Mouse (Mus musculus) embryonic facial prominence, embryonic 13.5 days (tissue): ENCODE measurements around the gene Epha3. TPM values are rescaled to one million over a fixed set of nuclear protein-coding genes. Genes with fewer than 3 reads are reported as not detected.

Source experiments
- ATAC-seq: fragments of 200-750 bp; cut with Nextera tagmentation; 2 replicates; pipeline ENCODE4 v1.8.0; 2017; ENCODE audit warnings: low read depth; ENCODE audit not compliant: insufficient number of reproducible peaks, insufficient read depth, low FRiP score, low TSS enrichment
- H3K27ac ChIP-seq: fragments of 300-500 bp; sonication (generic); 2 replicates; pipeline ENCODE4 v1.5.1; 2015; ENCODE audit warnings: moderate library complexity, mild to moderate bottlenecking, inconsistent platforms
- H3K27me3 ChIP-seq: fragments of 300-500 bp; sonication (generic); 2 replicates; pipeline ENCODE4 v1.6.1; 2015; ENCODE audit warnings: mild to moderate bottlenecking, inconsistent platforms
- H3K36me3 ChIP-seq: fragments of 300-500 bp; sonication (generic); 2 replicates; pipeline ENCODE4 v1.6.1; 2015; ENCODE audit warnings: mild to moderate bottlenecking, inconsistent platforms
- H3K4me1 ChIP-seq: fragments of 300-500 bp; sonication (generic); 2 replicates; pipeline ENCODE4 v1.6.1; 2015; ENCODE audit warnings: inconsistent platforms
- H3K4me2 ChIP-seq: fragments of 300-500 bp; sonication (generic); 2 replicates; pipeline ENCODE4 v1.6.1; 2015; ENCODE audit warnings: moderate library complexity, mild to moderate bottlenecking, inconsistent platforms
- H3K4me3 ChIP-seq: fragments of 300-500 bp; sonication (generic); 2 replicates; pipeline ENCODE4 v1.5.1; 2015; ENCODE audit warnings: mild to moderate bottlenecking, inconsistent platforms
- H3K9ac ChIP-seq: fragments of 300-500 bp; sonication (generic); 2 replicates; pipeline ENCODE4 v1.6.1; 2015; ENCODE audit warnings: mild to moderate bottlenecking, inconsistent platforms
- H3K9me3 ChIP-seq: fragments of 300-500 bp; sonication (generic); 2 replicates; pipeline ENCODE4 v1.6.1; 2016; ENCODE audit warnings: inconsistent platforms
- WGBS: fragments of 180-500 bp; shearing (Covaris S2); methylation state at CpG from one replicate; pipeline ENCODE4 v1.1.7; 2015; ENCODE audit warnings: mixed read lengths; 5-methylcytosine and 5-hydroxymethylcytosine counted together
- polyA plus RNA-seq: library from polyadenylated mRNA; unstranded; fragments of >200 nt; fragmentation: Nextera tagmentation; extraction: Ambion mirVana; gene quantifications from 2 replicates; pipeline ENCODE4 v1.2.1, GENCODE M21; 2015

Gene Epha3
- polyA plus RNA-seq, 1 experiment from 2014 or later: 72.2 TPM

GRCm38 (mm10) chr16:63646577-63646976 lies 217.4 kb downstream of the Epha3 start:
- Histone ChIP-seq H3K9me3 (no peaks in the 10 kb centered on the region), H3K27me3 (no peaks in the 10 kb centered on the region), H3K9ac (no peak overlapping the region), H3K4me1 (no peaks in the 10 kb centered on the region), H3K4me2 (no peak overlapping the region), H3K27ac (no peak overlapping the region), H3K4me3 (no peak overlapping the region), H3K36me3 (no peaks in the 10 kb centered on the region)
- ATAC-seq: no peak

GRCm38 (mm10) chr16:63642641-63643040 lies 221.3 kb downstream of the Epha3 start:
- 39% methylated on average over 2 of the region's 2 CpGs for WGBS
- Histone ChIP-seq H3K27ac (no peak overlapping the region), H3K9ac (no peak overlapping the region), H3K4me3 (no peak overlapping the region), H3K36me3 (no peaks in the 10 kb centered on the region), H3K9me3 (no peaks in the 10 kb centered on the region), H3K27me3 (no peaks in the 10 kb centered on the region), H3K4me2 (no peak overlapping the region), H3K4me1 (no peaks in the 10 kb centered on the region)
- no peak for ATAC-seq

GRCm38 (mm10) chr16:63641603-63642002 lies 222.4 kb downstream of the Epha3 start:
- no peak overlapping the region for H3K27ac ChIP-seq
- 47% methylated on average over 3 of the region's 3 CpGs for WGBS

DNA sequence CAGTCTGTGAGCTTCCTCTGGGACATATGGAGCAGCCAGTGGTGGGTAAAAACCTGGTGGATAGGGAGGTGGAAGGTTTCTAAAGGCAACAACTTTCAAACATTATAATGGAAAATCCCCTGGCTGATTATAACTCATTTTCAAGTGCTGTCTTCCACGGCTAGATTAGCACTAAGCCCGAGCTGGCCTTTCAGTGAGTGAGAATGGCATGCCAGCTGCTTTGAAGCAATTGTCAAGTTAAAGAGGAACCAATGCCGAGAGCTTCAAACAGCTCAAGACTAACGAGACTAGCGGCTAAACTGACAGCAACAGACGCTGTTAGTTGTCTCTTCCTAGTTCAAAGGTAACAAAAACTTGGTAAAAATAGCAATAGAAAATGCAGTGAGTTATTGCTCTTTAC lies 225.3 kb downstream of the Epha3 start:
- H3K27me3 ChIP-seq: no peaks in the 10 kb centered on the region
- H3K4me3 ChIP-seq: no peak overlapping the region
- H3K27ac ChIP-seq: no peak overlapping the region
- H3K9me3 ChIP-seq: no peaks in the 10 kb centered on the region
- H3K36me3 ChIP-seq: no peaks in the 10 kb centered on the region
- no peak overlapping the region for H3K9ac ChIP-seq
- ATAC-seq: no peak
- 53% methylated on average over 6 of the region's 6 CpGs for WGBS
- no peak overlapping the region for H3K4me2 ChIP-seq
- no peaks in the 10 kb centered on the region for H3K4me1 ChIP-seq

More at GRCm38 (mm10) chr16:63641603-63642002, 222.4 kb downstream of the Epha3 start:
- Histone ChIP-seq H3K4me1 (no peaks in the 10 kb centered on the region), H3K4me2 (no peak overlapping the region), H3K4me3 (no peak overlapping the region), H3K36me3 (no peaks in the 10 kb centered on the region), H3K27me3 (no peaks in the 10 kb centered on the region), H3K9ac (no peak overlapping the region), H3K9me3 (no peaks in the 10 kb centered on the region)
- ATAC-seq: no peak

DNA sequence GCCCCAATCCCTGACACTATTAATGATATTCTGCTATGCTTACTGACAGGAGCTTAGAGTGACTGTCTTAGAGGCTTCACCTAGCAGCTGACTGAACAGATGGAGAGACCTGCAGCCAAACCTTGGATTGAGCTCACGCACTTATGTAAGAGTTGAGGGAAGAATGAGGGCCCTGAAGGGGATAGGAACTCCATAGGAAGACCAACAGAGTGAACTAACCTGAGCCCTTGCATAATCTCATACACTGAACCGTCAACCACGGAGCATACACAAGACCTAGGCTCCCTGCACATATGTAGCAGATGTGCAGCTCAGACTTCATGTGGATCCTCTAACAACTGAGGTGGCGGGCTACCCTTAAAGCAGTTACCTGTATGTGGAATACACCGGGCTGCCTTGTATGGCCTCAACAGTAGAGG lies 230.2 kb downstream of the Epha3 start:
- H3K4me1 ChIP-seq: no peaks in the 10 kb centered on the region
- H3K27ac ChIP-seq: no peak overlapping the region
- H3K27me3 ChIP-seq: no peaks in the 10 kb centered on the region
- 90% methylated on average over 5 of the region's 5 CpGs for WGBS
- no peak overlapping the region for H3K9ac ChIP-seq
- H3K9me3 ChIP-seq: no peaks in the 10 kb centered on the region
- no peaks in the 10 kb centered on the region for H3K36me3 ChIP-seq
- H3K4me2 ChIP-seq: no peak overlapping the region
- H3K4me3 ChIP-seq: no peak overlapping the region
- no peak for ATAC-seq

- Histone ChIP-seq H3K27ac (no peak overlapping the region), H3K4me2 (no peak overlapping the region), H3K27me3 (no peaks in the 10 kb centered on the region), H3K4me1 (no peaks in the 10 kb centered on the region), H3K4me3 (no peak overlapping the region), H3K9me3 (no peaks in the 10 kb centered on the region), H3K36me3 (no peaks in the 10 kb centered on the region), H3K9ac (no peak overlapping the region)
- no peak for ATAC-seq
Observed at GRCm38 (mm10) chr16:63625229-63625628, 238.7 kb downstream of the Epha3 start.

DNA sequence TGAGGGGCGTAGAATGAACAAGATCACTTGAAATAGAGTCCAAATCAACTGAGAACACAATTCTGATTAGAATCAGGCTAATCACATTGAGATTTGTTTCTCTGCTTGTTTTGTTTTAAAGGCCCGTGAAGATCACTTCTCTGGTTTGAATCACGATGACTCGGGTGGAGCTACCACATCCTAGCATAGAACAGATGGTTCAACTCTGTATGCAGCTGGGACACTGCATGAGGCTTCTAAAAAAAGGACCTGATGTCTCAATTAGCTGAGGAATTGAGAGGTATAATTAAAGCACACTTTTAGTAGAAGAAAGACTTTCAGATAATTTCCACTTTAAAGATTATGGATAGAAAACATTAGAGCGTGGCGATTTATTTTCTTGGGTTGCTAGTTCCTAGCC lies 242.1 kb downstream of the Epha3 start:
- Histone ChIP-seq H3K27me3 (0 out of 2 replicates have a peak, but pooled peaks cover under 1% of the 10 kb centered on the region), H3K27ac (no peak overlapping the region), H3K9me3 (no peaks in the 10 kb centered on the region), H3K9ac (no peak overlapping the region), H3K4me3 (no peak overlapping the region), H3K36me3 (no peaks in the 10 kb centered on the region), H3K4me2 (no peak overlapping the region), H3K4me1 (no peaks in the 10 kb centered on the region)
- WGBS: 49% methylated on average over 6 of the region's 6 CpGs
- no peak for ATAC-seq

- Histone ChIP-seq H3K27ac (no peak overlapping the region), H3K4me3 (no peak overlapping the region), H3K4me1 (0 out of 2 replicates have a peak, but pooled peaks cover 4% of the 10 kb centered on the region), H3K4me2 (no peak overlapping the region), H3K27me3 (peaks cover 4% of the 10 kb centered on the region; the same call in 1 of the 2 replicates), H3K36me3 (no peaks in the 10 kb centered on the region), H3K9me3 (no peaks in the 10 kb centered on the region), H3K9ac (no peak overlapping the region)
- no peak for ATAC-seq
- 34% methylated on average over 3 of the region's 3 CpGs for WGBS
Observed at GRCm38 (mm10) chr16:63615396-63615795, 248.6 kb downstream of the Epha3 start.

GRCm38 (mm10) chr16:63613006-63613405 lies 251.0 kb downstream of the Epha3 start:
- Histone ChIP-seq H3K27ac (no peak overlapping the region), H3K9me3 (no peaks in the 10 kb centered on the region), H3K4me2 (no peak overlapping the region), H3K27me3 (peaks cover 4% of the 10 kb centered on the region; the same call in 1 of the 2 replicates), H3K4me3 (no peak overlapping the region), H3K9ac (no peak overlapping the region), H3K36me3 (no peaks in the 10 kb centered on the region), H3K4me1 (0 out of 2 replicates have a peak, but pooled peaks cover 4% of the 10 kb centered on the region)
- 35% methylated on average over 4 of the region's 4 CpGs for WGBS
- ATAC-seq: no peak

DNA sequence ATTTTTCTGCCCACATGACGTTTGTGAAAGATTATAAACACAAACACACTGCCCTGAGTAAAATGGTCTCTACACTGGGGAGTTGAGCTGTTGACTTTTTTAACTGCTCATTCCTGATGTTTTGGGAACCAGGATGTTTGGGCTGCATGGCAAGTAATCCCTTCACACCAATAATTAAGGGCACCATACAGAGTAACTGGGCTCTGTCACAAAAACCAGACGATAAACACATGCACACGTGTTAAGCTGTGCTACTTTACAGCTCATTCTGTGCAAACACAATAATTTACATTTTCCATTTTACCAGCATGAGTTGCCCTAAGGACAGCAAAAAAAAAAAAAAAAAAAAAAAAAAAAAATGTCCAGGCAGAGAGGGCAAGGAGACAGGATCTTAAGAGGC lies 263.7 kb downstream of the Epha3 start:
- no peaks in the 10 kb centered on the region for H3K9me3 ChIP-seq
- no peak overlapping the region for H3K27ac ChIP-seq
- H3K4me3 ChIP-seq: no peak overlapping the region
- no peak overlapping the region for H3K4me2 ChIP-seq
- no peaks in the 10 kb centered on the region for H3K36me3 ChIP-seq
- no peaks in the 10 kb centered on the region for H3K4me1 ChIP-seq
- ATAC-seq: no peak
- 30% methylated on average over 3 of the region's 3 CpGs for WGBS
- no peak overlapping the region for H3K9ac ChIP-seq
- no peaks in the 10 kb centered on the region for H3K27me3 ChIP-seq

DNA sequence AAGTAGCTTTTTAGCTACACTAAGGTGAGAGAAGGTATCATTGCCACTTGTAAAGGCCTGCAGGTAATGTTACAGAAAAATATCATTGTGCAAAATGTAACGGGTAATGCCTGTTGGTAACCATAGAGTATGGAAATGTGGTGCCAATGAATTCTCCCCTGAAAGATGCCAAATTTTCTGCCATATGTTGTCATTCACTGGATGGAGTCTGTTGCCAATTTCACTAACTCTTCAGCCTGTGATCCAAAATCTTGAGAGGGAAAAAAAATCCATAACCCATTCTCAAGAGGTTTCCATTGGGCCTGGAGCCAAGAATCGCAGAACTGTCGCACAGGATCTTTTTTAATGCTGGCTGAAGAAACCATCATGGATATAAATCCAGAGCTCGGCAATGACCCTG lies 269.3 kb downstream of the Epha3 start:
- ATAC-seq: no peak
- Histone ChIP-seq H3K4me1 (peaks cover 10% of the 10 kb centered on the region; the same call in 1 of the 2 replicates), H3K4me2 (no peak overlapping the region), H3K9ac (no peak overlapping the region), H3K9me3 (no peaks in the 10 kb centered on the region), H3K27me3 (no peaks in the 10 kb centered on the region), H3K27ac (no peak overlapping the region), H3K4me3 (no peak overlapping the region), H3K36me3 (peaks cover 4% of the 10 kb centered on the region)
- WGBS: 43% methylated on average over 4 of the region's 4 CpGs

DNA sequence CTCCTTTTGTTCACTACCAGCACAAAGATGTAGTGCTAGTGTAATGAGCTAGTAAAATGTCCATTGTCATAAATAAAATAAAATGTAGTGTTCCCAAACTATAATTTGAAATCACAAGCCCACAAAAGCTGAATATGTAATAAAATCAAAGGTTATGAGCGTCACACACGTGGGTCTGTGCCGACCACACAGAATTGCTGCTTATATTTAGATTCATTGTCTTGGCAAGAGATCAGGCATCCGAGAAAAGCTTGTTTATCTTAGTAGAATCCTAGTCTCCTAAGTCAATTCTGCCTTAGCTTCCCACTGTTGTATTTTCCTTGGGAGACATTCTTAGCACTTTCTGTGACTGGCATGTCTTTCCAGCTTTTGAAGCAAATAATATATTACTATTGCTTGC lies 294.2 kb downstream of the Epha3 start:
- 67% methylated on average over 4 of the region's 4 CpGs for WGBS
- Histone ChIP-seq H3K9ac (no peak overlapping the region), H3K9me3 (no peaks in the 10 kb centered on the region), H3K4me1 (no peaks in the 10 kb centered on the region), H3K36me3 (no peaks in the 10 kb centered on the region), H3K4me2 (no peak overlapping the region), H3K4me3 (no peak overlapping the region), H3K27me3 (no peaks in the 10 kb centered on the region), H3K27ac (no peak overlapping the region)
- ATAC-seq: no peak
